Mouse (Mus musculus) T-cell, adult 2 months (primary cell): ENCODE data around the gene Ptger1.

Experiments used
- DNase-seq: peaks from one replicate; pipeline ENCODE4 v3.0.0; 2022; ENCODE audit warnings: low spot score

The Ptger1 gene

DNA sequence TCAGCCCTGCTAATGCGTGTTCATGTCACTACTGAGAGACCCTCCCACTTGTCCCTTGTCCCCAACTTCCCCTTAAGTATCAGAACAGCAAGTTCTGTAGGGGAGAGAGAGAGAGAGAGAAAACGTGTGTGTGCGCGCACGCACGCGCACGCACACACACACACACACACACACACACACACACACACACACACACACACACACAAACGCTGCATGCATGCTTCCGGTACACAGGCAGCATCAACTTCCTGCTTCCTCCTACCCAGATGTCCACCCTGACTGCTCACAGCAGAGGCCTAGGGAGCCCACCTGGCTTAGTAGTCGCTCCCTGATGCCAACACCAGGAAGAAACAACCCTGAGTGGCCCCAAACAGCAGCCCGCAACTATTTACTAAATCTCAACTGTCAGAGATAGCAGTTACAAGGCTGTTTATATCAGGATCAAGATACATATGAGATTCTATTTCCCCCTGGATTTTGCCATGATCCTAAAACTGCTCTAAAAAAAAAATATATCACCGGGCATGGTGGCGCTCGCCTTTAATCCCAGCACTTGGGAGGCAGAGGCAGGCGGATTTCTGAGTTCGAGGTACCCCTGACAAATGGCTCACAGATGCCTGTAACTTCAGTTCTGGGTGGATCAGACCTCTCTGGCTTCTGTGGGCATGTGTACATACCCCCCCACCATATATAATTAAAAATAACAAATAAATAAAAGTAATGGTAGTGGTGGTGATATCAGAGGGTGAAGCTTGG is 29.1 kb downstream of the Ptger1 start:
- peak; percentile 68 for DNase-seq

DNA sequence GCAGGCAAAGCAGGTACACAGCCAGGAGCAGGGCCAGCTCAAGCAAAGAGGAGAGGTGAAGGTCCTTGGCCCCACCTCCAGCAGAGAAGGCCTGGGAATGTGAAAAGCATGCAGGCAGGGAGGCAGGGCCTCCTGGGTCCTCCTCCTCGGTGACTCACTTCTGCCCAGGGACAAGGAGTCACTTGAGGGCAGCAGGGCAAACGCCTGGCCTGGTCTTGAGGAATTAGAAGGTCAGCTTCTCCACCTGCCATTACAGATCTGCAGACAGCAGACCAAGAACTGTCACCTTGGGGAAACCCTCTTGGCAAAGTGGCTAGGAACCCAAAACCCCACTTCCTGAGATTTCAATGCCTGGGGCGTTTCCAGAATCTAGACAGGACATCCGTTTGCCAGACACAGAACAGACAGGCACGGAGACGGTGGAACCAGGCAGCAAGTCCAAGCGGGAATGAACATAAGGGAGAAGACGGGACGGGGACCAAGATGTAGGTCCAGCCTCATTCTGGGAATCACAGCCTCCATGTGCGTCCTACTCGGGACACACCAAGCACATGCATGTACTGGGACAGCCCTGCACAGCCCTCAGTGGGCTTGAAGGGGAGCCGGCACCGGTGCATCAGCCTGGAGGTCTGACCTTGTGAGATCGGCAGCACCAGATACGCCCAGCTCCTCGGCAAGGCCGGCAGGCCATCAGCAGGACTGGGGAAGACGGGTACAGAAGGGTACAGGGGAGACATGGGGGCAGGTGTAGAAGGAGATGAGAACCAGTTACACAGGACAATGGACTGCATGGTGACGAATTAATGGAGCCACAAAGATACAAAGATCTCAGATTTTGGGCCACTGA is 31.1 kb downstream of the Ptger1 start:
- DNase-seq = no peak

DNA sequence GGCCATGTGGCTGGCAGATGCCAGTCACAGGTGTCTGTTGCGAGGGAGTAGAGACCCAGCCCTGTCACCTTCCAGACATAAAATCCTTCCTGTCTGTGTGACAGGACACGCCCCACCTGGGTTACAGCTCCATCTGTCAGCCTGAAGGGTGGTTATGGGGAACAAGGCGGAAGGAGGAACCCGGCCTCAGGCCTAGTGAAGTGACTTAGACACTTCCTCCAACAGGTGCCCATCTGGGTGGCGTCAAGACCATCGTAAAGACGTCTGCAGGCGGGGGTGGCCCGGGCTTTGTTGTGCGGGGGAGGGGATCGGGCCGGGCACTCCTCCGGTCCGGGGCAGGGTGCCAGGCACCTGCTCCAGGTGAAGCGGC is 31.8 kb downstream of the Ptger1 start:
- DNase-seq = peak; percentile 84

DNA sequence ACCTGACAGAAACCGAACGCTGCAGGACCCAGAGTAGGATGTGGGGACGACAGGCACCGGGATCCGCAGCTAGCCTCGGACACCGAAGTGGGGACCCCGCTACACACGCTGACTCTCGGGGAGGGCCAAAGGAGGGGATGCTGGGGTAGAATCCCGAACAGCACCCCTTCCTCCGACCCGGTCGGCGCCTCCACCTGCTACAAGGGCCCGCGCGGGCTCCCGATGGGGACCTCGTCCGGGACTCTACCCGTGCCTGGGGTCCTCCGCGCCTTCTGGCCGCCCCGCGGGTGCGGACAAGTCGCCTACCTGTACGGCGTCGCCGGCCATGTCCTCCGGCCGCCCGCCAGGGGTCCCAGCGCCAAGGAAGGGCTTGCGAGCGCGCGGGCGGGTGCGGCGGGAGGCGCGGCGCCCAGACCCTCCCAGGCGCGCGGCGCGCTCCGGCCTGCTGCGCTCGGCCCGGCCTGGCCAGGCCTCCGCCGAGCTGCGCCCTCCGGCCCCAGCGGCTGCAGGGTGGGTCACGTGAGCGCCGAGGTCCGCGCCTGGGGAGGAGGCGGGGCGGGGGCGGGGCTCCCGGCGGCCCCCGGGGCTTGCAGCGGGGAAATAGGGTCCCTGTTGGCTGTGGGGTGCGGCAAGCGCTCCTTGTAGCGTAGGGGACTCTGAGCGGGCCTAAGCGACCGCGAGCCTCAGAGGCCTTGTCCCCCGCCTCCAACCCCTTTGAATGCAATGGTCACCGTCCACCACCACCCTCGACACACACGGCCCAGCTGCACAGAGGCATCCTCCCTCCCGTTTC is 32.4 kb downstream of the Ptger1 start, which contains the start of gene Pkn1:
Pkn1 (minus strand) TSS at position 519 of the 793 bp plus-strand sequence.
- no peak for DNase-seq

DNA sequence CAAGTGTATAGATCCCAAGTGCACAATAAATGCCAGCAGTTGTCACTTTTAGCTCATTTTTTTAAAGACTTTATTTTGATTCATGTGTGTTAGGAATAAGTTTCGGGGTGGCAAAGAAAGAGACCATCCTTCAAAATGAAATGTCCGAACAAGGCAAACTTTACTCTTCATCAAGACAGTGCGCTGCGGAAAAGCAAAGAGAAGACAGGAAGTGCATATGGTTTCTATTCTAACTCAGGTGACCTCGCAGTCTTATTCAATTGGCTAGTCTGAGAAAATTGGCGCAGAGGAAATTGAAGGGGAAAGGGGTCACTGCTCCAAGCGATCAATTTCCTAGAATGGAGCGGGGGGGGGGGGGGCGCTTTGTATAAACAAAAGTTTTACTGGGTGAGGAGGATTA is 33.1 kb downstream of the Ptger1 start:
- DNase-seq = peak; percentile 54

DNA sequence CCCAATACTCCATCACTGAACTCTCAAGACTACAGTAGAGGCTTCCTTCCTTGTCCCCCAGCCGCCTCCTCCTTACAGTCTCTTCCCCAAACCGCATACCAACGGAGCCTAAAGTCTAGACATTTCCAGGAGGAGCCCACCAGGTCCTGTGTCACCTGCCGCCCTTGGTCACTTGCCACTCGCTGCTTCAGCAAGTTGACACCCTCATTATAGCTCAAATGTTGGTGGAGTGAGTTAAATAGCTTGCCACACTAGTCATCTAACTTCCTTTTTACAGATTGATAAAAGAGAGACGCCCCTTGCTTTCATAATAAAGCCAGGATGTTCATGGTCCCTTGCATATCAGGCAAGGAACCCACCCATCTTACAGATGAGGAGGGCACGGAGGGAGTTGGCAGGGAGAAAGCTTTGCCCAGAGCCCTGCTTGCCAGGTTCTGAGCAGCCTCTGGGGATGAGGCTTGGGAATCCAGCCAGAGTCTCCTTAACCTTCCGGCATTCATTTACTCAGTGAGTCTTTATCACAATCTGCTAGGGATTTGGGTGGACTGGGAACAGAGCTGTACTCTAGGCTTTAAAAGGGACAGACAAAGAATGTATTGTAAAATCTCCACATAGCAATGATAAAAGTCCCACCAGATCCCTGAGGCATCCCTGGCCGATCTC is 34.1 kb downstream of the Ptger1 start:
- no peak for DNase-seq

DNA sequence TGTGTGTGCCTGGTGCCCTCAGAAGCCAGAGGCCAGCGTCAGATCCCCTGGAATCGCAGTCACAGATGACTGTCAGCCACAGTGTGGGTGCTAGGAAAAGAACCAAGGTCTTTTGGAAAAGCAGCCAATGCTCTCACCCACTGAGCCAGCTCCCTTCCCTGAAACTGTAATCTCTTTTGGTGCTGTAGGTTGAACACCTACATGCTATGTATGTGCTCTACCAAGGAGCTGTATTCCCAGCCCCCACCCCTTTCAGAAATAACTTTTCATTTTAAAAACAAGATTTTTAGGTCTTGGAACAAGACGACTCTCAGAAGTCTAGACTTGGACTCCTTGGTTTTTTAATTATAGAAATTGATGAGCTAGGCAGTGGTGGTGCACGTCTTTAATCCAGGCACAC is 36.9 kb downstream of the Ptger1 start:
- no peak for DNase-seq

DNA sequence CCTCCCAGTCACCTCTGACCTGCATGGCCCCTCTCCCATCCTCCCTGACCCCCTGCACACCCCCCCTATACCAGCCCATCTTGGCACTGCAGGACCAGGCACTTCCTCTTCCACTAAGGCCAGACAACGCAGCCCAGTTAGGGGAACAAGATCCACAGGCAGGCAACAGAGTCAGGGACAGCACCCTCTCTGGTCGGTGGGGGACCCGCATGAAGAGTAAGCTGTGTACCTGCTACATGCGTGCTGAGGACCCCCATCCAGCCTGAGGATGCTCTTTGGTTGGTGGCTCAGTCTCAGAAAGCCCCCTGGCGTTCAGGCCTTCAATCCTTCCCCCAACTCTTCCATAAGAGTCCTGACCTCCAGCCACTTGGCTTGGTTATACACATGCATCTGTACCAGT is 39.9 kb downstream of the Ptger1 start:
- no peak for DNase-seq

DNA sequence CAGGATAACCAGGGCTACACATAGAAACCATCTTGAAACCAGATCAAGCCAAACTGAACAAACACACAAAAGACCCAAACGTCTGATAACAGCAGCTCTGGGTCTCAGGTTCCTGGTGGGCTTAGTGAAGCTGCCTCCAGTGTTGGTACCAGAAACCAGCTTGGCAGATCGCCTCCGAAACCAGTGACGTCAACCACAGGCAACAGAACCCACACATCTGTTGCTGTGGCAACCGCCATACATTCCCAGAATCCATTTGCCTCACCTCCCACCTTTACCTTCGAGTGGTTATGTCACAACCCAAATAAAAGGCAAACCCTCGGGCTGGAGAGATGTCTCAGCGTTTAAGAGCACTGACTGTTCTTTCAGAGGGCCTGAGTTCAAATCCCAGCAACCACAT is 41.1 kb downstream of the Ptger1 start:
- DNase-seq = no peak

DNA sequence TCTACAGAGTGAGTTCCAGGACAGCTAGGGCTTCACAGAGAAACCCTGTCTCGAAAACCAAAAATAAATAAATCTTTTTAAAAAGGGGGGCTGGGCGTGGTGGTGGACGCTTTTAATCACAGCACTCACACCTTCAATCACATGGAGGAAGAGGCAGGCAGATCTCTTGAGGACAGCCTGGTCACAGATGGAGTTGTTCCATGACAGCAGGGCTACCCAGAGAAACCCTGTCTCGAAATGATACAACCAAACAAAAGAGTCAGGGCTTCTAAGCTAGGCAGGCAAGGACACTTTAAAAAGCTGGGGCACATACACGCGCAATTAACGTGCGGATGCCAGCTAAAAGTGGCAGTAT is 48.2 kb downstream of the Ptger1 start:
- no peak for DNase-seq

DNA sequence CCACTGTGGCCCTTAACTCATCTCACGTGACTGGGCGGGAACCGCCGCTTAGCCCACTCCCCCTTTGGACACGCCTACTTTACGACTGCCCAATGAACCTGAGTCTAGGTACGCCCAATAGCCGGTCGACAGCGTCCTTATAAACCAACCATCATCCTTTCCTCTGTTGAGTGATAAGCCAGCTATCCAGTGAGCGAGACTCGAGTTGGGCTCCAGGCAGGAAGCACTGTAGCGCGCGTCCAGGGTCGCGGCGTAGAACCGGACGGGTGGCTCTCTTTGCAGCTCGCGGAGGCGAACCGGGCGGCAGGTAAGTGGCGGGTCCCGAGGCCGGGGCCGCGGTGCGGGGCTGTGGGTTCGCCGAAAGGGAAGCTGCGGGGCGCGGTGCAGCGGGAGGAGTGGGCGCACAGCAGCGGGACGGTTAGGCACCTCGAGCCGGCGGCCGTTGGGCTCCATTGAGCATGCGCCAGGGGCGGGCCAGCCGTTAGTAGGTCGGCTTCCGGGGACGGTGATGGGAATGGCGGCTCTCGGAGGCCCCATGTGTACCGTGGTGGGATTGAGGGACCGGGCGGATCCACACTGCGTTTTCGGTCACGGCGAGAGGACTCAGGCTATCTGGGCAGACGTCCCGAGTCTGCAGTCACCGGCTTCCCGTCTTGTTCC is 48.7 kb downstream of the Ptger1 start, which contains the start of gene Ddx39:
Ddx39 (plus strand) TSS at position 147 of the 660 bp plus-strand sequence.
- peak; percentile 99 for DNase-seq

DNA sequence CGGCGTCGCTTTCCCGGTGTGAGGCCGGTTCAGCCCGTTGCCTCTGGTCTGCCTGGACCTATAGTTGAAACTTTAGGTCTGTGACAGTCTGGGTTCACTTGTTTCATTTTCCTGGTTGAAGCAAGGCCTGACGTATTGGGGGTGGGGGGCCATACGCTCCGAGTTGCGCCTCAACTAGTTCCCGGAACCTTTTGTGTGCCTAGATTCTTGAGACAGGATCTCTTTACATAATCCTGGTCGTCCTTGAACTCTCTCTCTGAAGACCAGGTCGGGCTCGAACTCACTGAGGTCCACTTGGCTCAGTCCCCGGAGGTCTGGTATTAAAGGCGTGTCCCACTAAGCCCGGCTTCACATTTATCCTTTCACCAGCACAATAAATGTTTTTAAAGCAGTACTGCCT is 49.3 kb downstream of the Ptger1 start:
- no peak for DNase-seq

DNA sequence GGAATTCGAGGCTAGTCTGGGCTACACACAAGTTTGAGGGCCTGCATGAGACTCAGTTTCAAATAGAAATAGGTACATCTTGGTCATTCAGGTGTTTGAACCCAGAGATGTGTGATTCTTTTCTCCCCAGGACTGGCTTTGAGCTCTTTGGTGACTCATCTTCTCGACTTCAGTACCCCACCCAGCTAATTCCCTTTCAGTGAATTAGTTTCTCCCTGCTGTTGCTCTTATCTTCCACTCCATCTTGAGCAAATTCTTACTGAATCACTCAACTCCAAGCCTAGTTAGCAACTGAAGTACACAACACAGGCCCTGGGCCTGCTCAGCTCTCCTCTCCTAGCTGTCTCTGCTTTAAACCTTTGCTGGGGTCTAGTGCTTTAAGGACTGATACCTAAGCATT is 50.1 kb downstream of the Ptger1 start:
- DNase-seq = no peak

DNA sequence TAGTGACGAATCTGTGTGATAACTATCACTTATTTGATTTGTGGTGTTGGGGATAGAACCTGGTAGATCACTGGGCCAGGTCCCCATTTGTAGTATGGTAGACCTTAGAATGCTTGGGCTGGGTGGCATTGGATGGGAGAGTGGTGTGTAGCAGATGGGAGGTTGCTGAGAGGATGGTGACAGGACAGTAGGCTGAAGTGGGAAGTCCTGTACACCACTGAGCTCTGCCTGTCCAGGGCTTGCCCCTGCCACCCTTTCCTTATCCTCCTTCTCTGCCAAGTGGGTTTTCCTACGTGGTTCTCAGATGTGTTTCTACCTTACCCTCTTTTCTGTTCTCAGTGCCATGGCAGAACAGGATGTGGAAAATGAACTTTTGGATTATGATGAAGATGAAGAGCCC is 52.6 kb downstream of the Ptger1 start:
- no peak for DNase-seq

DNA sequence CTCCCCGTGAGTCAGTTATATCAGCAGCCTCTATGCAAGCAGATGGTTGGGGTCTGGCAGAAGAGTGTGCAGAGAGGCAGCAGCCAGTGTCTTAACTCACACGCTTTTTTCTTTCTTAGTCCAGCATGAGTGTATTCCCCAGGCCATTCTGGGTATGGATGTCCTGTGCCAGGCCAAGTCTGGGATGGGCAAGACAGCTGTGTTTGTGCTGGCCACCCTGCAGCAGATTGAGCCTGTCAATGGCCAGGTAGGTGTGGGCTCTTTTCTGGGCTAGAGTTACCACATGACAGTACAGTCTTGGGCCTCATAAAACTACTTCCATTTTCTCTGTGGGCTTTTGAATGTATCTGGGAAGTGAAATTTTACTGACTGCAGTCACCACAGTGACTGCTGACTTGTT is 53.2 kb downstream of the Ptger1 start:
- DNase-seq = no peak

DNA sequence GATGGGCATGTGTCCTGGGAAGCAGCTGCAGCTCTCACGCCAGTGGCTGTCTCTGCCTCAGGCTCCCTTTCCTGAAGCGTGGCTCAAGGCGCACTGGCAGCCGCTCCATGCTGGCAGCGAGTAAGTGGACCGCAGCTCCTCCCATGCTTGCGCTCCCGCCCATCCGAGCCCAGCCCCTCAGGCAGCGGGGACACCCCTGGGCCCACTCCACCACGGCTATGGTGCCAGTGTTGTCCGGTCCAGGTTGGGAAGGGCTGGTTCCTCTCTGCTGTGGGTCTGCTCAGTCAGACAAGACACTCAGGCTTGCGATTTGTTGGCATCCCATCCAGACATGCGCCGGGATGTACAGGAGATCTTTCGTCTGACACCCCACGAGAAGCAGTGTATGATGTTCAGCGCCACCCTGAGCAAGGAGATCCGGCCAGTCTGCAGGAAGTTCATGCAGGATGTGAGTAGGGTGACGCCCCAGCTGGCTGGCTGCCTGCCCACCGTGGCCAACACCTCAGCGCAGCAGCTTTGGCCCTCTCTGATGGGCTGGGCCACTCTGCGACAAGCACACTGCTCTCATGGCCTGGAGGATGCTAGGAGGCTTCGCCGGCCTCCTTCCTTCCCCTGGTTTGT is 55.0 kb downstream of the Ptger1 start:
- DNase-seq = no peak
